Mouse (Mus musculus) adrenal gland, postnatal 4 days (tissue): ENCODE measurements at regions not wholly inside any gene's neighbourhood (a gene's known extent, or its start where the extent isn't known, plus 50 kb on each side); places are given as distances from the start of the nearest gene placed in this dataset.
"Not testable (repeated sequence)": the region's sequence is repeated elsewhere in the genome, so short reads cannot be mapped to it uniquely, and the experiment has no call there.

ENCODE experiments used
- DNase-seq, 2 experiments: peaks; one replicate each; pipeline ENCODE4 v3.0.0; 2021 to 2022; ENCODE audit warnings: low spot score in 2 of 2, mixed read lengths in 2 of 2

DNA sequence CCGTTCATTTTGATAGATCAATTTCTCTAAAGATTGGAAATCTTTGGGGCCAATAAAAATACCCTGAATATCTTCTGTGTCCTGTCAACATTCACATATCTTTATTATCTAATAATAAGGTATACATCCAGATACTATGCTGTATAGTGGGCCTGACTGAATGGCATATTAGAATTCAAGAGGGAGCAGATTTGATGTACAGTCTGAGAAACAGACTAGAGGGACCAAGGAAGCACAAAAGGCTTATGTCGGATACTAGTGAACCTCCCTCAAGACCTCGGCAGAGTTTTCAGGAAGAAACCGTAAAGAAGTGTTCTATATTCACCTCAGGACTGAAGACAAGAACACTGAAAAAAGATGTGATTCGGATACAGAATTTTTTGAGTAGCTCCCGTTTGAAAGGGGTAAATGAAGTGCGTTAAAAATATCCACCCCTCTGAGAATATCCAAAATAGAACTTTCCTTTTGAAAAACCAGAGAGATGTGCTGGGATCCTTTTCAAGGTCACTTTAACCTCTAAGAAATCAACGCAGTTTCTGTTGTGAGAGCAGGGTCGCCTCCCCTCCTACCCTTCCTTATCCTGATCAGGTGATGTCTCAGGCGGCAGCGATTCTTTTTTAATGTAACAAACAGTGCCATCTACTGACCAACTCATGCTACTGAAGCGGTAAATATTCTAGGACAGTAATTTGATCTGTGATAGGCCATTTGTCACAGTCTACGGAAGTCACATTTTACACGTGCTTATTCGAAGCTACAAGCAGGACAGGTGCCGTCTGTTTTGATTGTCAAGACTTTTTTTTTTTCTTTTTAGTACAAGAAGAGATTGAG, 485.1 kb upstream of the Hsf2 start:
- DNase-seq: peak in 1 of 2 experiments; percentile 5

DNA sequence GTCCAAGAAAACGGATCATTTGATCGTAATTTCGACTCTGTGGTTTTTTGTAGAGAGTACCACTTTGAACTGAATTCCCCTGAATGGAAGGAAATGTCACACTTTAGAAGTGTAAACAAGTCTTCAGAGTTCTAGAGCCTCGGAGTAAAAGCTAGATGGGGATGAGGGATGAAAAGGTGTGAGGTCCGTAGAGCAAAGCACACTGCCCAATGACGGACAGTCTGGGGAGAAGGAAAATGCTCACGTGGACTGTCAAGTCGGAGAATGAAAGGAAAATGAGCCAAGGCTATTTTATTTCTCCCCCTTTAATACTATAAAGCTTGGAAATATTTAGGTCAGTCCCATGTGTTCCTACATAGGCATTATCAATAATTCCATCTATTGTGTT, 484.5 kb upstream of the Hsf2 start:
- DNase-seq: no peak

DNA sequence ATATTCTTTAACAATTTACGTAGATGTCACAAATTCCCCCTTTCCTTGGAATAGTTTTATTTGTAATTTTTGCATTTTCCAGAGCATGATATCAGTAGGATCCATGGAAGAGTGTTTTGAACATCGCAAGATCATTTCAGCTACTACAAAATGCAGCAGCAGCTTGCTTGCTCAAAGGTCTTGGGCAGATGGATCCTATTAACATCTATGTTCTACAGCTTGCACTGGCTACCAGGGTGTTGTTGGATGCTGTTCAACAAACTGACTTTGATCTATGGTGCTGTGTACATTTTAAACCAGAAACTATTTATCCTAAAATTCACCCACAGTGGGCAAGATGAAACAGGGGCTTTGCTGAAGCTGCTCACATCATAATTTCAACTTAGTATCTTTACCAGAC, 448.5 kb upstream of the Hsf2 start:
- no peak for DNase-seq

DNA sequence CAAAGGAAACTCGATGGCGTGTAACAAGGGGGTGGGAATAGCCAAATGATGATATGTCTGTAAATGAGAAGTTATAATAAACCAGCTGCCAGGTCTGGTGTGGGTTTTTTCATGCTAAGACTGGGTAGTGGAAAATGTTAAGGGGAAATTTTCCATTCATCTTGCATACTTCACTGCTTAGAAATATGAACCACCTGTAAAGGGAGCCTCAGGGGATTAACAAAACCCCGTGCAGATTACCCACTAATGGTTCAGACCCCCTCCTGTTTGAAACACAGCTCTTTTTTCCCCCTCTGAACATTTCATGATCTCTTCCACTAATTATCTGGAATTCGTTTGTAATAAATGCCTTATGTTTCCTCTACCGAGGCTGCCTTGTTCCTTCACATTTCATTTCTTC, 446.0 kb upstream of the Hsf2 start:
- no peak for DNase-seq

DNA sequence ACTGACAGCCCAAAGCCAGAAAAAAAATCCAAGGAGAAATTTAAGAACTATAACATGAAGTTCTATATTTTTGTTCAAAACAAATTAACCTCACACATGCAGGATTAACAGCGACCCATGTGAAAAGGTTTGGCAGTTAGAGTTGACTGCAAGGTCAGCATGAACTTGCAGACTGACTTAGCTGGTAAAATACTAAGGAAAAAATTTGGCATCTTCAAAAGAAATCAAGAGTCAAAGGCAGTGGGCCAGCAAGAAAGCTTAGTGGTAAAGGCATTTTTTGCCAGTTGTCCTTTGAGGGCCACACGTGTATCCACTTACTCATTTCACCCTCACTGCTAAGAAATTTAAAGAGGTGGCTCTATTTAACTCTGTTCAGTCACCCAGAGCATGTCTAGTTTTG, 440.2 kb upstream of the Hsf2 start:
- no peak for DNase-seq

DNA sequence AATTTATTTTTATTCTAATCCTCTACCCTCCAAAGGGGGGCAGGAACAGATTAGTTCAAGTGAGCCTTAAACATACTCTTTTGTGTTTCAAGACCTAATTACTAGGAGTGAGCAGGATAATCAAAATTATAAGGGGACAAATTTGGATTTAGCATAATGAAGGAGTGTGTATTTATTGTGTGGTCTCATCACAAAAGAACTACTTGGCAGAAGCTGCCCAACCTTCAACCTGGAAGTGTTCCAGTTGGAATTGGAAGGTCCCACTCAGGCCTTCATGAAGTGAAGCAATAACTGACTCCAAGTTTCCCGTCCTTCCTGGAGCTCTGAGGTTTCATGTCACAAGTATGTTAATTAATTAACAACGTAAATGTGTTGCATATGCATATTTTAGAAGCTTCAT, 439.3 kb upstream of the Hsf2 start:
- DNase-seq: no peak

DNA sequence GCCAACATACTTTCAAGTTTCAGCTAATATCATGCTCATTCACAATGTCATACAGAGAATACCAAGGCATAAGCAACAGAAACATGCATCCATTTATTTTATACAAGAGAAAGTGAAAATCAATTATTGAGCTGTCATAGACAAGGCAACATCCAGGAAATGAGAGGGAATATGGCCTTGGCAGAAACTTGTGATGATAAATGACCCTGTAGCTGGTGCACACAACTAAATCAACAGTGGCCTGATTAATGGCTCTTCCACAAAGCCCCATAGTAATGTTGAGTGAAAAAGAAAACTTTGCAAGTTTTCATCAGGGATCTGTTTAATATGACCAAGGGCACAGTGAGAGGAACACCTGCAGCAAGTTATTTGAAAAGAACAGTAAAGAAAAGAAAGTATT, 438.5 kb upstream of the Hsf2 start:
- no peak for DNase-seq

DNA sequence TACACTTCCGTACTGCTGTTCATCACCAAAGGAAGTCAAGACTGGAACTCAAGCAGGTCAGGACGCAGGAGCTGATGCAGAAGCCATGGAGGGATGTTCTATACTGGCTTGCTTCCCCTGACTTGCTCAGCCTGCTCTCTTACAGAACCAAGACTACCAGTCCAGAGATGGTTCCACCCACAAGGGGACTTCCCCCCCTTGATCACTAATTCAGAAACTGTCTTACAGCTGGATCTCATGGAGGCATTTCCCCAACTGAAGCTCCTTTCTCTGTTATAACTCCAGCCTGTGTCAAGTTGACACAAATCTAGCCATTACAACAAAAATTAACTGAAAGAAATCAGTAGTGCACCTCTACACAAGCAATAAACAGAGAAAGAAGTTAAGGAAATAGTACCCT, 432.8 kb upstream of the Hsf2 start:
- DNase-seq: not testable (repeated sequence)

DNA sequence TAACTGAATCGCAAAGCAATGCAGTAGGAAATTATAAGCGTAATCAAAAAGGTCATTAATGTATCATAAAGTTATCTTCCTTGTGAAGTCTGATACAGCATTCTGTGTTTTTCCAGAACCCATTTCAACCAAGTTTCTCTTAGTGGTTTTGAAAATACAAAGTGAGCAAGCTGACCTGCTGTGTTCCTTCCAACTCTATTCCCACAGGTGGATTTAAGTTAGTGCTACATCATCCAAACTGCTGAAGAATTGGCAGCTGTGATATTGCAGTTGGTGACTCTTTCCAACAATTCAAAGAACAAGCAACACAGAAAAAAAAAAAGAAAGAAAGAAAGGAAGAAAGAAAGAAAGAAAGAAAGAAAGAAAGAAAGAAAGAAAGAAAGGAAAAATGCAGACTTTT, 396.1 kb upstream of the Hsf2 start:
- no peak for DNase-seq

DNA sequence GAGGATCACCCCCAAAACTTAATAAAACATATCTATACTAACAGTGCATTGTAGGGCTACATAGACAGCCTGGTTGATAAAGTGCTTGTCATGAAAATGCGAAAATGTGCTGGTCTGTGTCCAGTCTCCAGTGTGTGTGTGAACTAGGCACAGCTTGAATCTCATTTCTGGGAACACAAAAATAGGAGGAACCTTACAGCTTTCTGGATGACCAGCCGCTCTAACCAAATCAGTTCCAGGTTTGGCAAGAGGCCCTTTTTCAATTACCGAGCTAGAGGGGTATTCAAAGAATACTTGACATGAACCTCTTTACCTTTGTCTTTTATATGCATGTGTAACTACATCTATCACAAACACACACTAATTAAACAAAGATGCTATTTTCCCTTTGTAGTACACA, 390.3 kb upstream of the Hsf2 start:
- DNase-seq: no peak

DNA sequence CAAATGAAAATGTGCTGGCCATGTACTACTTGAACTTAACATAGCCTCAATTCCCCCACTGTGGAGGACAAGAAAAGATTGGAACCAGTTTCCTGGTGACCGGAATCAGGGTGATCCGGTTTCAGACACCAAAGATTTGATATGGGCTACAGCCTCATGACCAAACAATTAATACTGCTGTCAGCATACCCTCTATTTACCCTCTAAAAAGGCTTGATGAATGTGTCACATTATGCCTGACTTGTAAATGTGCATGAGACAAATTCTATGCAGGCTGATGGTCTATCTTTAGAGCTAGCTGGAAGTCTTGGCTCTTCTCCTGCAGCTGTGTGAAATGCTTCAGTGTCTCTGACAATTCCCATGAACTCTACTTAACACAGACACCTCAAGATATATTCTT, 372.8 kb upstream of the Hsf2 start:
- no peak for DNase-seq

DNA sequence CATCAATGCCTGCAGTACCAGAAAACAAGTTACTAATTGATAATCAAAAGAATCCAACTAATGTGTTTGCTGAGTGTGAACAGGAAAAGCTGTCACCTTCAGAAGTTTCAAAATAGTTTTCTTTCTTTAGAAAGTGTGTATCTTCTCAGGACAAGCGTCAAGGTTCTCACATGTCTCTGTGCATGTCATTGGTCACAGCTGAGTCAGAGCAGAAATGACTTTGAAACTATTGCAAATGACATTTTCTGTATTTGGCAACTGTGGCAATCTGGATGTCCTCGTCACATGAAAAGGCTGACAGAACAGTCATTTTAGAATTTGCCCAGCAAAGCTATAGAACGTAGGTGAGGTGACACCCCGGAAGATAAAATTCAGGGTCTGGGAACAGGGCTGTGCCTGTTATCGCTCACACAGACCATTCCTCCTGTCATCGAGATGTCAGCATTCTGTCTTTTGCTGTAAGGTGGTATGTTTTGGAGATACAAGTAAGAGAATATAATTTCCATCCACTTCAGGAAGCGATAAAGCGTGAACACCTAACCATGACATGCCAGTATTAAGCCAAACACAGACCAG, 371.4 kb upstream of the Hsf2 start:
- no peak for DNase-seq

DNA sequence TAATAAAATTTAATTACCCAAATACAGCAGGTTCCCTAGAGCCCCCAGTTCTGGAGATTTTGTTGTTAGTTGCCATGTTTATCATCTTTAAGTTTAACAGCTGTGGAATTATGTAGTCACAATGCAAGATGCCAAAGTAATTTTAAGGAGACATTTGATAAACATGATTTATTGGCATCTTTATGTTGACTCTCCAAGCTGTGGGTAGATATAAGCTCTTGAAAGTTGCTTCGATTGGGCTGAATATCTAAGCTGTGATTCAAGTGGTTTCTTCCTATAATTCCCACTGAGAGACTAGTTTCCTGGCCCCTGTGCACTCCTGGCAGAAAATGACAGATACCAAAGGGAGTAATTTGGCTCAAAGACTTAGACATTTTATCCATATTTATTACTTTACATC, 364.7 kb upstream of the Hsf2 start:
- no peak for DNase-seq

DNA sequence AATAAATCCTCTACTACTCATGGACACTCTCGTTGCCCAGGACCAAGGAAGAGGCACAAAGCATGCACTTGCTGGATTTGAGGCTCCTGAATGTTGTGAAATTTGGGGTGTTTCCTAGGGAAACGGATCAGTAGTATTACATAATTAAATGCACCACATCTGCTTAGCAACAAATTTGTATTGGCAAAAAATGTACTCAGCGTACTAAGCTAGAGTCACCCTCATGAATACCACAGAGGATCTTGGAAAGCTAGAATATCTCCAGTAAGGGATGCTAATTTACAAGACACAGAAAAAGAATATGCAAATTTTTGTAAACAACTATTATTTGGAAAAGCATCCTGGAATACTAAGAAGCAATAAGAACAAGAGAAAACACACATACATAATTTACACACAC, 359.0 kb upstream of the Hsf2 start:
- DNase-seq: no peak

DNA sequence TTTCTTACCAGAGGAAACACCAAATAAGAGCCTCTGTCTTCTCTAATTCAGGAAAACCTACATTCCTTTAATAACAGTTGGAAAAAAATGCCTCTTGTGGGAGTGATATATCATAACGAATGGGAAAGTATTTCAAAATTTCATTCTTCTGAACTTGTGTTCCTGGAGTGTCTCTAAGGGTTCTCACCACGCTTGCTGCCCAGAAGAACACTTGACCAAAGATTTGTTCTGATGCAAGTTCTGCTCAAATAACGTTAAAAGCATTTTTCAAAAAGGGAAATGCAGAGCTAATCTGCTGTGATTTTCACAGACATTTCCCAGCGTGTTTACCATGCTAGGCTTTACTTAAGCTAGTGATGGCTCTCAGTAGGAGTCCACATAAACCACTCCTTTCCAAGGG, 329.8 kb upstream of the Hsf2 start:
- DNase-seq: no peak

DNA sequence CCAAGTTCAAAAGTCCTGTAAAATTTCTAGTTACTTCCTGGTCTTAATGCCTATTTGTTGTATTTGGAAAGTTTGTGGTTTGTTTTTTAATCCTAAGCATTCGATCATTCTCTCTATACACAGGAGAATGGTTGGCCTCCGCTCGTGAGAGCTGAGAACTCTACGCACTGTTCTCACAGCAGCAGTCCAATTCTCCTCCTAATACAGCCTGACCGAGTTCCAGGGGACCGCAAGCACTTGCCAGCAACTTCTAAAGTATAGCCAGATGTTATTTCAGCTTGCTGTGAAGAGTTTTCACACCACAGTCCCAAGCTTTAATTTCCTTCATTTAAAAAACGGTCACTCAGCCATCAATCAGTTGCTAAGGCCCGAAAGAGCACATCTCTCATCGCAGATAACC, 329.3 kb upstream of the Hsf2 start:
- DNase-seq: no peak

DNA sequence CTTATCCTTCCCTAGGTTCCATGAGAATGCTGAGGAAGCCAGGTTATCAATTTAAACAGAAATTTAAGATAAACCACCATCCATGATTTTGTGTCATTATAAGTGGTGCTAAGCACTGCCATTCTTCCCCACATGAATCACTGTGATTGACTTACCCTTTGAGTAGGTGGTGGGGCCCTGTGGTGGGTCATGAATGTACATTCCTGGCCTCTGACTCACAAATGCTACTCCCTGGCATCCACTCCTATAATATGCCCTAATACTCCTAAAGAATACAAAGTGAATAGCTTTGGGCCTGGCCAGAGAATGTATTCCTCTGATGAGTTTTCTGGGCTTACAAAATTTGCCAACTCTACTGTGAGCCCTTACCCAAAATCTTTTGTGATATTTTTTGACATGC, 325.6 kb upstream of the Hsf2 start:
- DNase-seq: no peak

DNA sequence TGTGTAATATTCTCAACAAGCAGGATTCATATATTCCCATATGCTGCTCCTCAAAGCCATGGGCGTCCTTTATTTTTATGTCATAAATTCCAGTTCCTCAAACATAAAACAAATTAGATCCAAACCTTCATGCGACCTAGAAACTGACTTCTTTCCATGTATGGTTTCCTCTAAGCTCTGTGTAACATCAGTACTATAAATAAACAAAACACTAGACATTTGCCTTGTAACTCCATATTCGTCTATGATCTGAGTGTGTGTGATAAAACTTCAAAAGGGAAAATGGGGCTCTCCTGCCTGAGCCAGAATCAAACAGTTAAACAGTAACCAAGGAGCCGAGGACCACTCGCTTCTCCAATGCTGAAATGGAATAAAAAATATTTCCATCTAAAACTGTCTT, 322.8 kb upstream of the Hsf2 start:
- DNase-seq: no peak

DNA sequence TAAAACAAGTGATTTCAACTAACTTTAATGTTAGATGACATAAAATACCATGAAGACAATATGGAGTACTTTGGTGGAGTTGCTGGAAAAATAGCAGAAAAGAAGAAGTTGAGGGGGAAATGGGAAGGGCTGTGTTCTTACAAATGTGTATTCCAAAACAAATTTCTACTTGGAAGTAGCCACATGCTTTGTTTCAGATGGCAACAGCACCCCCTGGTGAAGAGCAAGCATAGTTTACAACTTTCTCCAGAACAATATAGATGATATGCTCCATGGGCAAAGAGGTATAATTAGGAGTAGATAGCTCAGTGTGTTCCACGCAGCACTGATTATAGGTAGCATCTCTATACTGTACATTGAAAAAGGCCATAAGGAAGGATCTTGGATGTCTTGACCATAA, 302.6 kb upstream of the Hsf2 start:
- peak in 1 of 2 experiments; percentile 8 for DNase-seq

DNA sequence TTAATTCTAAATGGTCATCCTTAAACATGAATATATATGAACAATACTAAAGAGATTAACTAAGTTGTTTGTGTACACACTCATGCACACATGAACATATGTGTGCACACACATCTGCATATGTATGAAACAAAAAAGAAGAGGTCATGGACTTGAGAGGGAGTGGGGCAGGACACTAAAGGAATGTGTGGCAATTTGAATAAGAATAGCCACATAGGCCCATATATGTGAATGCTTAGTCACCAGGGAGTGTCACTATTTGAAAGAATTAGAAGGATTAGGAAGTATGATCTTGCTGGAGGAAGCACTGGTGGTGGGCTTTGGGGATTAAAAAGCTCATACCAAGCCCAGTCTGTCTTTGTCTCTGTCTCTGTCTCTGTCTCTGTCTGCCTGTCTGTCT, 275.5 kb upstream of the Hsf2 start:
- DNase-seq: no peak

DNA sequence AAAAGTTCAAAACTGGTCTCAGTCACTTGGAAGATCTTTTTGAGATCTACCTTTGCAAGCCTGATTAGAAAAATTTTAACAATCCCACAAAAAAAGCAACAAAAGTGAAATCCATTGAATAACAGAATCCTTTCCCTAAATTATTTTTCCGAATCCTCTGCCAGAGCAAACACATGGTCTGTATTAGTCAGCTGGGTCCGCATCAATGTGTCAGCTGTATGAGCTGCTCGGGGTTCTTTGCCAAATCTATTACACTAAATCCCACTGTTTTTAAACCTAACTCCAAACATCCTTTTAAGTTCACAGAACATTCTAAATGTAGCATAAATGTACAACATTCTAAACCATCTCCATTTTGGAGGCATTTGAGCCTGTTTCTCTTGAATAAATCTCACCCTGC, 255.1 kb upstream of the Hsf2 start:
- no peak for DNase-seq

DNA sequence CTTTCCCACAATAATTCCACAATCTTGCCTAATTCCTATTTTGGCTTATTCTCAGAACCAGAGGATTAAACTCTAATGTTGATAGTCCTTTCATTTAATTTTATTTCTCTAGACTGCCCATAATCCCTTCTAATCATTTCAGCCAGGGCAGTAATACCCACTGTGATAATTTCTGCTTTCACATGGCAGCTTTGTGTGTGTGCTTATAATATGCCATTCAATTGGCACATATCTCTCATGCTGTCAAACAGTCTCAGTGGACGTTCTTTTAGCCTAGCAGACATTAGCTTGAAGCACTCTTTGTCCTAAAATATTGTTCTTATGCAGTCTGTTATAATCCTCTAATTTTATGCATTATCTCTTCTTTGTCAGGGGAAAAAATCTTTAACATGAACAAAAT, 205.0 kb upstream of the Hsf2 start:
- DNase-seq: no peak

DNA sequence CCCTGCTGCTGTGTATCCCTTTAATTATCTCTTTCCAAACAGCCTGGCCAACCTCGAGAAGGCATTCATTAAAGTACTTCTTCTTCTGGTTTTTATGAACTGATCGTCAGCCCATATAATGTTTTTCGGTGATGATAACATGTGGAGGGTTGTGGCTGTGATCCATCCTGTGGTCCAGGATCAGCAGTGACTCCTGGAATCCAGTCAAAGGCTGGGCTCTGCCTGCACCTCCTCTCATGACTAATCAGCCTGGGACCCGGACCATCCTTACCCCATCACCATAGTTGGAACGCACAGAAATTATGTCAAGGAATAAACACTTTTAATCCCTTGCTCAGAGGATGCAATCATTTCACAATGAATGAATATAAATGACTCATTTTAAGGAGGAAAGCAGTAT, 203.3 kb upstream of the Hsf2 start:
- no peak for DNase-seq
